Mouse (Mus musculus): ENCODE measurements around the gene Usp30.

Gene Usp30

GRCm38 (mm10) chr5:114065161-114065560, at the start of gene Usp30:
Gene Usp30, plus strand, starts transcription at chr5:114065461.
- DNase-seq (ENCODE audit: low spot score), result no peak

- DNase-seq (ENCODE audit: low spot score), result no peak
Observed at GRCm38 (mm10) chr5:114024390-114024789, 40.9 kb upstream of the Usp30 start.

- no peak for DNase-seq (ENCODE audit: low spot score)
Observed at GRCm38 (mm10) chr5:114024885-114025284, 40.4 kb upstream of the Usp30 start.

GRCm38 (mm10) chr5:114027217-114027944, 37.9 kb upstream of the Usp30 start:
- no peak for DNase-seq (ENCODE audit: low spot score)

- DNase-seq (ENCODE audit: low spot score), result no peak
Observed at GRCm38 (mm10) chr5:114028111-114028510, 37.1 kb upstream of the Usp30 start.

GRCm38 (mm10) chr5:114030652-114031051, 34.6 kb upstream of the Usp30 start:
- no peak for DNase-seq (ENCODE audit: low spot score)

- no peak for DNase-seq (ENCODE audit: low spot score)
Observed at GRCm38 (mm10) chr5:114032161-114032763, 33.0 kb upstream of the Usp30 start.

GRCm38 (mm10) chr5:114034393-114034792, 30.9 kb upstream of the Usp30 start:
- no peak for DNase-seq (ENCODE audit: low spot score)

GRCm38 (mm10) chr5:114035111-114035510, 30.1 kb upstream of the Usp30 start:
- DNase-seq (ENCODE audit: low spot score), result no peak

GRCm38 (mm10) chr5:114040508-114040907, 24.8 kb upstream of the Usp30 start:
- DNase-seq (ENCODE audit: low spot score), result no peak

- no peak for DNase-seq (ENCODE audit: low spot score)
Observed at GRCm38 (mm10) chr5:114040911-114041310, 24.4 kb upstream of the Usp30 start.

GRCm38 (mm10) chr5:114041327-114041930, 23.8 kb upstream of the Usp30 start:
- DNase-seq (ENCODE audit: low spot score), result no peak

- no peak for DNase-seq (ENCODE audit: low spot score)
Observed at GRCm38 (mm10) chr5:114043800-114044199, 21.5 kb upstream of the Usp30 start.

GRCm38 (mm10) chr5:114045134-114045533, 20.1 kb upstream of the Usp30 start:
- DNase-seq (ENCODE audit: low spot score), result no peak

GRCm38 (mm10) chr5:114046151-114046550, 19.1 kb upstream of the Usp30 start:
- DNase-seq (ENCODE audit: low spot score), result no peak

- no peak for DNase-seq (ENCODE audit: low spot score)
Observed at GRCm38 (mm10) chr5:114046604-114047003, 18.7 kb upstream of the Usp30 start.

GRCm38 (mm10) chr5:114047182-114047581, 18.1 kb upstream of the Usp30 start:
- DNase-seq (ENCODE audit: low spot score), result no peak

GRCm38 (mm10) chr5:114048731-114049308, 16.4 kb upstream of the Usp30 start:
- no peak for DNase-seq (ENCODE audit: low spot score)

- peak; percentile 23 for DNase-seq (ENCODE audit: low spot score)
Observed at GRCm38 (mm10) chr5:114052246-114052761, 13.0 kb upstream of the Usp30 start.

- DNase-seq (ENCODE audit: low spot score), result no peak
Observed at GRCm38 (mm10) chr5:114057129-114057731, 8.0 kb upstream of the Usp30 start.

GRCm38 (mm10) chr5:114061675-114062074, 3.6 kb upstream of the Usp30 start:
- no peak for DNase-seq (ENCODE audit: low spot score)

GRCm38 (mm10) chr5:114063958-114064357, 1.3 kb upstream of the Usp30 start:
- no peak for DNase-seq (ENCODE audit: low spot score)
